Mouse (Mus musculus): Measurements from ENCODE around the gene Tceal1. TPM values are rescaled to one million over a fixed set of nuclear protein-coding genes. Genes with fewer than 3 reads are reported as not detected.
"Not testable (repeated sequence)": the region's sequence is repeated elsewhere in the genome, so short reads cannot be mapped to it uniquely, and the experiment has no call there.

Tceal1 gene
- 1 to 10 TPM; 2.5 to 3.3 TPM for total RNA-seq (2021)
- long read RNA-seq, experiment 1, transcript Tceal1-201 (2 exons, 2,803 nt) = major isoform, 5 of 5 reads
- long read RNA-seq, experiment 1, partial matches to known transcripts = 0 of 5 reads
- long read RNA-seq, experiment 1, other reads (novel, unspliced or antisense) = 0 of 5 reads
- long read RNA-seq, experiment 2 = 0 reads

GRCm38 (mm10) chrX:136707446-136708167 is at the start of gene Tceal1:
Tceal1 (plus strand) TSS chrX:136707982.
- DNase-seq (ENCODE audit: low spot score) = peak; percentile 51

DNA sequence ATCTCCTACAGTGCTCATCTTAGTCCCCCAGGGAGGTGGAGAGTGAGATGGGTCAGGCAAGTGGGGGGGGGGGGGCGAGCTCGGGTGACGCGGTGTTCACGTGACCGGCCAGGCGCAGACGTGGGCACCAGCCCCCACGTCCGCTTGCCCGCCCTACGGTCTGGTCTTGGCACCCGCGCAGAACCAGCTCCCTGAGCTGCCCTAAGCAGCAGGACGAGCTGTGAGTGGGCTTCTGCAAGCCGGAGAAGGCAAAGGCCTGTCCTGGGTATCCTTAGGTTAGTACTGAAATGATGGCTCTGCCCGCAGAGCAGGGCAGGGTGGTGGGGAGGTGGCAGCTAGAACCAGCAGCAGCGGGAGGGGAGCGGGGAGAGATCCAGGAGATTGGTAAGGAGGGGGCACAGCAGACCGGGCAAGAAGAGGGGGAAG is 41.5 kb upstream of the Tceal1 start:
- no peak for DNase-seq (ENCODE audit: low spot score)

GRCm38 (mm10) chrX:136666762-136667464 is 40.9 kb upstream of the Tceal1 start:
- not testable (repeated sequence) for DNase-seq (ENCODE audit: low spot score)

GRCm38 (mm10) chrX:136668794-136669193 is 39.0 kb upstream of the Tceal1 start:
- no peak for DNase-seq (ENCODE audit: low spot score)

- no peak for DNase-seq (ENCODE audit: low spot score)
Observed at GRCm38 (mm10) chrX:136680989-136681388, 26.8 kb upstream of the Tceal1 start.

GRCm38 (mm10) chrX:136691606-136692293 is 16.0 kb upstream of the Tceal1 start:
- DNase-seq (ENCODE audit: low spot score) = not testable (repeated sequence)

GRCm38 (mm10) chrX:136692294-136692675 is 15.5 kb upstream of the Tceal1 start:
- no peak for DNase-seq (ENCODE audit: low spot score)

DNA sequence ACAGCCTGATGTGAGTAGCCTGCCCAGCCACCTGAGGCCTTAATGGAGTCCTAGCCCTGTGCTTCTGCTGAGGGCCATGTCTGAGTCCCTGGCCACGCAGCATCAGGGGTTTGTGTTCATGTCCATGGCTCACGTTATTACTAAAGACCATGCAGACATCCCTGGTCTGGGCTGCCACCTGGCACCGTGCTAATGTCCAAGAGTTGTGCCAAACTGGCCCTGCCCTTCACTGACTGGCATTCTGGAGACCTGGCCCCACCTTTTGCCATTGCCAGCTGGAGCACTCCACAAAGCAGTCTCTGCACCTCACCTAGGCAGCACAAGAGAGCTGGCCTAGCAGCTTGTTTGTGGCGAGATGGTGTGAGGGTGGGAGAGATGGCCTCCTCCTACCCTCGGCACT is 14.6 kb upstream of the Tceal1 start:
- no peak for DNase-seq (ENCODE audit: low spot score)

GRCm38 (mm10) chrX:136708168-136708681 is 443 bp downstream of the Tceal1 start:
- no peak for DNase-seq (ENCODE audit: low spot score)

DNA sequence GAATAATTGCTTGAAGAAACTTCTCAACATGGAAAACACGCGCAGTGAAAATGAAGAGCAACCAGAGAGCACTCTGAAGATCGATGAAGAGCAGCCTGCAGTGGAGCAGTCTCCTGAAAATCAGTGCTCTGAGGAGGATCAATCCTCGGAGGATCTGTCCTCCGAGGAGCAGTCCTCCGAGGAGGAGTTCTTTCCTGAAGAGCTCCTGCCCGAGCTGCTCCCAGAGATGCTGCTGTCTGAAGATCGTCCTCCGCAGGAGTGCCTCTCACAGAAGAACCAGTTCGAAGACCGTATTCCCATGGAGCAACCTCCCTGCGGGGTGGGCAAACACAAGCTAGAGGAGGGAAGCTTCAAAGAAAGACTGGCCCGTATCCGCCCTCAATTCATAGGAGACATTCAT is 1.0 kb downstream of the Tceal1 start:
- DNase-seq (ENCODE audit: low spot score) = no peak

DNA sequence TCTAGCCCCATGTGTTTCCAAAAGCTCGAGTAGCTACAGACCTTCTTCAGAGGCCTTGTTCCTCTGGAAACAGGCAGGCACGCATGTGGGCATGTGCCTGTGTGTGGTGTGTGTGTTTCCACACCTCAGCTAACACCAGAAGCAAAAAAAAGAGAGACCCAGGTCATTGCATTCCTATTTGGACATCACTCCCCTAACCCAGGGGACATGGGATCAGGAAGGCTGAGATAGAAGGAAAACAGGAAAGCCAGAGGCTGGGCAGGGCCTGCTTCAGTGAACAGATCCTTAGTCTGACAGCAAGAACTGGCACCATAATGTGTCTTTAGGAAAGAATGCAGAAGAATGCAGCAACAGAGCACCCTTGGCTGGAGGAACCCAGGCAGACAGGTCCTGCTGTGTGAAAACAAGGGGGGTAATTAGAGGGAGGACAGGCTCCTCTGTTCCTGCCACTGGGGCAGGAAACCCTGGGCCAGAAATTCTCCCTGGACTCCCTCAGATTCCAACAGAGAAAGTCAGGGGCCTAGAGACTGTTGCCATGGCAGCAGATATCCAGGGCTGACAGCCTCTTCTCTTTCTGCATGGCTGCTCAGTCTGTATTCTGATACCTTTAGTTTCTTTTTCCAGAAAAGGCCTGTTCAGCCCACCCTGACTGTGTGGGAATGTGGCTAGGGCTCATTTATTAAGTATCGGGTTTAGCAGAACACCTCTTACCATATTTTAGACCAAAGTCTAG is 7.1 kb downstream of the Tceal1 start:
- not testable (repeated sequence) for DNase-seq (ENCODE audit: low spot score)

- DNase-seq (ENCODE audit: low spot score) = no peak
Observed at GRCm38 (mm10) chrX:136732016-136732415, 24.2 kb downstream of the Tceal1 start.

DNA sequence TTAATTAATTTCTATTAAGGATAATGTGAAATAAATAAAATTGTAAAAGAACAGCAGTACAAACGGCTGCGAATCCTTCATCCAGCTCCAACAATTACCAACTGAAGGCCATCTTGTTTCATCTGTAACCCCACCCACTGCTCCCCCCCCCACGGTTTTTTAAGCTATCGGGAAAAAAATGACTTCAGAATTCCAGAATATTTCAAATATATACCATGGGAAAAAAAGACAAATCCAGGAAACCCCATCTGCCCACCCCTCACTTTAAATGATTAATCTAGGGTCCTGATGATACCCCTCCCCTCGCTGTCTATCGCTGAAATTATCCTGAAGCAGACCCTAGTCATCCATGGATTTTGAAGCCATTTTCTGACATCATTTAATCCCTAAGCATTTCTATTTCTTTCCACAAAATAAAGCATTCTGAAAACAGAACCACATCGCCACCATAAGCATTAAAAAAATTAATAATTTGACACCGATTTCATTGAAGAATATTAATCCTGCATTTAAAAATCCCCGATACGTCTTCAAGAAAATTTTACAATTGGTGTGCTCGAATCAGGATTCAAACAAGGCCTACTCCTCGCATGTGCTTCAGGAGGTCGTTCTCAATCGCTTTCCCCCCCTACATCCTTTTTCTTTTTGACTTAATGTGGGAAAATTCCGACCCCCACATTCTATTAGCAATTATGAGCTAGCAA is 32.5 kb downstream of the Tceal1 start:
- no peak for DNase-seq (ENCODE audit: low spot score)

GRCm38 (mm10) chrX:136740791-136741650 is 33.2 kb downstream of the Tceal1 start:
- DNase-seq (ENCODE audit: low spot score) = peak; percentile 93

GRCm38 (mm10) chrX:136741651-136742201 is 33.9 kb downstream of the Tceal1 start:
- peak; percentile 79 for DNase-seq (ENCODE audit: low spot score)

GRCm38 (mm10) chrX:136742241-136742640 is 34.5 kb downstream of the Tceal1 start:
- no peak for DNase-seq (ENCODE audit: low spot score)

GRCm38 (mm10) chrX:136742661-136743103 is 34.9 kb downstream of the Tceal1 start:
- DNase-seq (ENCODE audit: low spot score) = peak; percentile 68

GRCm38 (mm10) chrX:136743459-136743858 is 35.7 kb downstream of the Tceal1 start, which contains the start of gene Morf4l2:
Morf4l2 (minus strand) TSS chrX:136743690.
- DNase-seq (ENCODE audit: low spot score) = no peak

GRCm38 (mm10) chrX:136744663-136745062 is 36.9 kb downstream of the Tceal1 start:
- peak; percentile 38 for DNase-seq (ENCODE audit: low spot score)
